Mouse (Mus musculus) activated CD4-positive, CD25-positive, alpha-beta regulatory T cell, adult 4 months (primary cell): ENCODE results near the gene Gm9944. TPM values are rescaled to one million over a fixed set of nuclear protein-coding genes. Genes with fewer than 3 reads are reported as not detected.

Experiments used
- ATAC-seq: one replicate; pipeline ENCODE4 v1.8.0; 2017
- polyA plus RNA-seq, 2 experiments: library from polyadenylated mRNA; unstranded; fragments of 100-300 nt; shearing (Covaris generic); gene quantifications; one replicate each; pipeline ENCODE4 v1.2.1; 2017

Gene Gm9944
- not detected for polyA plus RNA-seq

DNA sequence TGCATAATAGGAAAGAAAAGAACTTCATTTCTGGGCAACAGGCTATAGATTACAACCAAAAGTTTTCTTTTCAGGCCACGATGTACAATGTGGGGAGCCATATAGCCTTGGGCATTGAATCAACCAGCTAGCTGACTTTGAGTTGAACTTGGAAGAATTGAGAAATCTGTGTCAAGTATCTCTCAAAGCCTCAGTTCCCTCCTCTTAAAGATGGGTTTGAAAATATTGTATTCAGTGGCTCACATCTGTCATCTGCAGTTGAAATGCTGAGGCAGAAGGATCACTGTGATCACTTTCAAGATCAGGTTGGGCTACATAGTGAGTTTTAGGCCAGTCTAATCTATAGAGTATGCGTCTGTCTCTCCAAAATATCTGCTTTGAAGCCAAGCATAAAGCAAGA, at the start of gene Gm9944:
Gene Gm9944, minus strand, starts transcription at position 101 of the 400 bp plus-strand sequence.
- no peak for ATAC-seq

GRCm38 (mm10) chr4:144493331-144493730, 40.2 kb upstream of the Gm9944 start:
- ATAC-seq: no peak

GRCm38 (mm10) chr4:144468091-144468490, 15.0 kb upstream of the Gm9944 start:
- no peak for ATAC-seq

DNA sequence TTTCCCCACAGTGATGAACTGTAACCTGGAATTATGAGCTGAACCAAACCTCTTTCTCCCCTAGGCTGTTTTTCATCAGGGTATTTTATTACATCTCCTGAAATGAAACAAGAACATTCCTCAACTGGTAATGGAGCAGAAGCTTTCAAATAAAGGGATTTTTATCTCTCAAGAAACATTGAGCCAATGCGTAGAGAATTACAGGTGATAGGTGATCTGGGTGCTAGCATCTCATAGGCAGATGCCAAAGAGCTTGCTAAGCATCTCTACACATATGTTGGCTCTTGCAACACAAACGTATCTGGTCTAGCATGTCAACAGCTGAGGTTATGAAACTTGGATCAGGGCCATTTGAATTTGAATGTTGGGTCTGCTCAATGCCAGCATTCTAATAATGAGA, 12.1 kb upstream of the Gm9944 start:
- no peak for ATAC-seq

GRCm38 (mm10) chr4:144463656-144464055, 10.5 kb upstream of the Gm9944 start, which contains the start of gene Aadacl3:
Gene Aadacl3 (minus strand): TSS chr4:144463756.
- no peak for ATAC-seq

DNA sequence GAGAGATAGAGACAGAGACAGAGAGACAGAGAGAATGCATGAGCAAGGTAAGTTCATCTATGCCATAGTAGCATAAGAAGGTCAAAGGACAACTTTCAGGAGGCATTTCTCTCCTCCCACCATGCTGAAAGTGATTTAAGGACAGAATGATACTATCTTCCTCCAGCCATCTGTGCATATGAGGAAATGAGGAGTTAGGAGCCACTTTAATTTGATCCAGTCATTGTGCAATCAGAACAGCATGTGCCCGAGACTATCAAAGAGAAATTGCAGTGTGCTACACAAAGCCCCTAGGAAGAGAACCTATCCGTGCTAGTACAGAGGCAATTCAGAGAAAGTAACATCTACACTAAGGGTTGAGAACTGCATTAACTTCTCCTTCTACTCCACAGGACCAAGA, 4.6 kb downstream of the Gm9944 start:
- no peak for ATAC-seq

GRCm38 (mm10) chr4:144441582-144441981, 11.5 kb downstream of the Gm9944 start:
- ATAC-seq: no peak

DNA sequence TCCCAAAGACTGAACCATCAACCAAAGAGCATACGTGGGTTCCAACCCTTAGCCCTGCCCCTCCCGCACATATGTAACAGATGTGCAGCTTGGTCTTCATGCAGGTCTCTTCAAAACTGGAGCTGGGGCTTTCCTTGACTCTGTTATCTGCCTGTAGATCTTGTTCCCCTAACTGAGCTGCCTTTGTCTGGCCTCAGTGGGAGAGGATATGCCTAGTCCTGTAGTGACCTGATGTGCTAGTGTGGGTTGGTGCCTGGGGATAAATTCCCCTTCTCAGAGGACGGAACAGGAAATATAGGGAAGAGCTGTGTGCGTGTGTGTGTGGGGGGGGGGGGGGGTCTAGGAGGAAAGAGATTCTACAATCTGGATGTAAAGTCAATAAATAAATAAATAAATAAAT, 12.0 kb downstream of the Gm9944 start:
- no peak for ATAC-seq

DNA sequence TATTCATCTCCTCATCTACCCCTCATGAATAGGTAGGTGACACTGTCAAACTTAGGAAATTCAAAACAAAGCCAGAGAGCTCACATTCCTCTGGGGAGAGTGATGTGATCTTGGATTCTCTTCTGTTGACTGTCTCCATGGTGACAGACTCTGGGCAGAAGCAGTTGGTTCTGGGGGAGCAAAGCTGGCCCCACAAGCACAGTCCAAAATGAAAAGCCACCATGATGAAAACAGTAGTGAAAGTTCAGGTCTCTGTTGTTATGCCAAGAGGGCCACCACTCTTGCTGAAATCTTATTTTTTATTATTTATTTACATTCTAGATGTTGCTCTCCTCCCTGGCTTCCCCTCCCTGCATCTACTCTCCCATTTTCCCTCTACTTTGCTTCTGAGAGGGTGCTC, 14.4 kb downstream of the Gm9944 start, which contains the start of gene 1700012P22Rik:
Gene 1700012P22Rik, minus strand, starts transcription at position 101 of the 400 bp plus-strand sequence.
- no peak for ATAC-seq

DNA sequence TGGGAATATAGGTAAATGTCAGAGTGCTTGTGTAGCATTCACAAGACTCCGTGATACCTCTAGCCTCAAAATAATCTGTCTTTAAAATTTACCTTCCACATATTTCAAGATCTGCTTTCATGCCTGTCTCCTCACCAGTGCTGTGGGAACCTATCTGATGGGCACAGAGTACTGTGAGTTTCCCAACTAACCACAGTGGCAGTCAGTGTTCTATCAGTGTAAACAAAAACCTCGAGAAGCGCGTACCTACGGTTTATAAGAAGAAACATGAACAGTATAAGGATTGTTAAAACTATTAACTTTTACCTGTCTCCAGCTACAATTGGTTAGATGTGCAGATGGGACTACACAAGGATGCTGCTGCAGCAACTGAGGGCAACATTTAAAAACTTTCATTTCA, 19.9 kb downstream of the Gm9944 start:
- no peak for ATAC-seq

DNA sequence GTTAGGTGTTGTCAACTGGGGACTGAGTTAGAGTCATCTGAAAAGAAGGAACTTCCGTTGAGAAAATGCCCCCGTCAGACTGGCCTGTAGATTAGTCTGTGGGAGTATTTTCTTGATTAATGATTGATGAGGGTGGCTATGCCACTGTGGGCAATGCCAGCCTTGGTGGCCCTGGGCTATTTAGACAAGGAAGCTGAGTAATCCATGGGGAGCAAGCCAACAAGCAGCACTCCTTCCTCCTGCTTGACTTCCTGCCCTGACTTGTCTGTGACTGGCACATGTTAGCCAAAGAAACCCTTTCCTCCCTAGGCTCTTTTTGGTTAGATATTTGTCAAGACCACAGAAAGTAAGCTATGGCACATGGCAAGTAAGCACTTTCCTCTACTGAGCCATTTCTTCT, 22.4 kb downstream of the Gm9944 start:
- ATAC-seq: no peak

DNA sequence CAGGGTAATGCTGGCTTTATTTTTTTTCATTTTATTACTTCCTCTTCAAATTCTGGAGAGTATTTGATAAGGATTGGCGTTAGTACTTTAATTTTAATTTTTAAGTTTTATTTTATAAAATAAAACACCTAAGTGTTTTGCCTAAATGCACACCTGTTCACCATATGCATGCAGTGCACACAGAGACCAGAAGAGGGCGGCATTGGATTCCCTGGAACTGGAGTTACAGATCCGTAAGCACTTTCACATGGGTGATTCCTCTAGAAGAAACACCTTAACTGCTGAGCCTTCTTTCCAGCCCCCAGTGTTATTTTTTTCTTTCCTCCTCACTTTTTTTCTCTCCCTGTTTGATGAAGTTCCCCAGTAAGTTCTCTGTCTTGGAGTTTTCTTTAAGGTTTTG, 24.2 kb downstream of the Gm9944 start:
- no peak for ATAC-seq

DNA sequence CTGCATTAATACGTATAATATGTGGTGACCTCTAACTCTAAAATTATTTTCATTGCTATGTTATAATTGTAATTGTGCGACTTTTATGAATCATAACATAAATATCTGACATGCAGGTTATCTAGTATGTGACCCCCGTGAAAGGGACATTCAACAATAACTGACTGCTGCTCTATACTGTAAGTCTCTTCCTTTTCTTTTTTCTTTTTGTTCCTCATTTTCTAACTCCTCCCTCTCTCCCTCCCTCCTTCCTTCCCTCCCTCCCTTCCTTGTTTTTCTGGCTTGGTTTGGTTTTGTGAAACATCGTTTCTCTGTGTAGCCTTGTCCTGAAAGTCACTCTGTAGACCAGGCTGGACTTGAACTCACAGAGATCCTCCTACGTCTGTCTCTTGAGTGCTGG, 28.5 kb downstream of the Gm9944 start:
- no peak for ATAC-seq

- ATAC-seq: no peak
These were observed 32.5 kb downstream of the Gm9944 start for GRCm38 (mm10) chr4:144420644-144421043.

DNA sequence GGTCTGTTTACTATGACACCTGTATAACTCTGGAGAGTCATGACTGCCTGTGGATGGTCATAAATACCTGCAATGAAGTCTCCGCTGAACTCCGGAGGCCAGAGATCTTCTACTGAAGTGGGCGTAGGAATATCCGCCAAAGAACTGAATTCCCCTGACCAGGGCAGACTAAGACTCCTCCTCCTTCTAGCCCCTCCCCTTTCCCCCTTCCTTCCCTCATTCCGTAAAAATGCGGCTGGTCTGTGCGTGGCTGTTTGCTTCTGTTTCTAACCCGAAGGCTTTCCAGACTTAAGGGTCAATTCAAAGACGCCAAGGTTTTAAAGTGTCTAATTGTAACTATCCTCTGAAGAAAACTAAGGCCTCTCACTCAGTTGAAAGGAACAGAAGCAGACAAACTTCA, 44.8 kb downstream of the Gm9944 start, which contains the start of gene Pramef12:
Gene Pramef12, minus strand, starts transcription at position 175 of the 400 bp plus-strand sequence.
- no peak for ATAC-seq

DNA sequence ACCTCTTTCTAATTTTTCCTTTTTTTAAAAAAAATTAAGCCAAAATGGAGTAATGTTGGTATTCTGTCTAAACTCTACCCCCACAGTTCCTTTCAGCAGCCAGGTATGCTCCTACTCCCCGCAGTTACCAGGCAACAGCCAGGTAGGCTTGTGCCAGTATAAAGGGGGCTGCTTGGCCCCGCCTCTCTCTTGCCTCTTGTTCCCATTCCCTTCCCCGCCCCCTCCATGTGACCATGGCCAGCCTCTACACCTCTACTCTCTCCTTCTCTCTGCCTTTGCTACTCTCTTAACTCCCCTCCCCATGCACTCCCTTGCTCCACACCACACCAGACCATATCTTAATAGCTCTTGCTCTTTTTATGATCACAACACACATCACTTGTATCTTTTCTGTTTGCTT, 46.9 kb downstream of the Gm9944 start:
- ATAC-seq: no peak

DNA sequence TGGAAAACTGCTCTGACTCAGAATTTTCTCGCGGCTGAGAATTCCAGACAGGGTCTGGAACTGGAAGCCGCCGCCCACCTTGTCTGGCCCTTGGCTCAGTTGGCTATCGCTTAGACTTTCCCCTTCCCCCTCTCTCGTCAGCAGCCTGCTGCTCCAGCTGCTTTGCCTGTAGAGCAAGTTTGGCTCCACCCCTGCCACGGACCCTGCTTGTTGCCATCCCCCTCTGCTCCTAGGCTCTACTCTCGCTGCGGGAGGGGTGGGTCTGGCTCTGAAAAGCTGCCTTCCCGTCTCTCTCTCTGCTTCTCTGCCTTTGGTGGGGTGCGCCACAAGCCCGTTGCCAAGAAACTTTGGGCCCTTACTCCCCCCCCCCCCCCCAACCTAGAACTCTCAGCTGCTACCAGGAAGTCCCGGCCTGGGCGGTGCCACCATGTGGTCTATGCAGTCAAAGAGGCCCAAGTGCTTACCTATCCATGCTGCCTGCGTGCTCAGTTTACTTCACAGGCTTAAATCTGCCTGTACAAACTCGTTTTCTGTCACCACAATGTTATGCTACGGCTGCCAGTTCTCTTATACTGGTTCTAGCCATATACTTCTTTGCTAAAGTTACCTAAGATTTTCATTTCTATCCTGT, 48.5 kb downstream of the Gm9944 start:
- ATAC-seq: no peak

Other genes starting within 250 kb of the Gm9944 start
- not detected for gene C87977, start 240.0 kb downstream of the Gm9944 start, polyA plus RNA-seq
- not detected for gene Pramel5, start 172.8 kb downstream of the Gm9944 start, polyA plus RNA-seq
- gene Gm13128, start 123.1 kb downstream of the Gm9944 start, polyA plus RNA-seq: not detected
- not detected for gene Gm13119, start 95.4 kb downstream of the Gm9944 start, polyA plus RNA-seq
- not detected for gene Pramef20, start 75.4 kb downstream of the Gm9944 start, polyA plus RNA-seq
- gene Pramef12, start 44.9 kb downstream of the Gm9944 start, polyA plus RNA-seq: not detected
- not detected for gene 1700012P22Rik, start 14.5 kb downstream of the Gm9944 start, polyA plus RNA-seq
- not detected for gene Aadacl3, start 10.4 kb upstream of the Gm9944 start, polyA plus RNA-seq
- not detected for gene 9430007A20Rik, start 66.5 kb upstream of the Gm9944 start, polyA plus RNA-seq
- not detected for gene Gm13124, start 111.8 kb upstream of the Gm9944 start, polyA plus RNA-seq
- not detected for gene Aadacl4, start 160.4 kb upstream of the Gm9944 start, polyA plus RNA-seq
- gene Gm436, start 233.1 kb upstream of the Gm9944 start, polyA plus RNA-seq: not detected